Mouse (Mus musculus) adrenal gland, adult 2 months (tissue): ENCODE results near the gene Vmn2r120. TPM values are rescaled to one million over a fixed set of nuclear protein-coding genes. Genes with fewer than 3 reads are reported as not detected.
"Not testable (repeated sequence)": the region's sequence is repeated elsewhere in the genome, so short reads cannot be mapped to it uniquely, and the experiment has no call there.

ENCODE experiments used
- DNase-seq: peaks from one replicate; pipeline ENCODE4 v3.0.0; 2021
- long read RNA-seq: library from polyadenylated mRNA; stranded (forward); transcript quantifications from one replicate; pipeline ENCODE4 v2.0.0, GENCODE M21; 2021
- polyA plus RNA-seq: library from polyadenylated mRNA; depleted of rRNA; stranded (reverse); fragments of >200 nt; gene quantifications from 2 replicates; pipeline ENCODE4 v1.2.3, GENCODE M21; 2012; rRNA removed
- total RNA-seq, 2 experiments: library from RNA; stranded (reverse); gene quantifications; 2 replicates each; pipeline ENCODE4 v1.2.3; 2021

Gene Vmn2r120
- total RNA-seq (not detected), polyA plus RNA-seq (not detected in 2 replicates)
- long read RNA-seq: 0 reads

GRCm38 (mm10) chr17:57545405-57545804, at the start of gene Vmn2r120:
Gene Vmn2r120 (minus strand): TSS chr17:57545505.
- no peak for DNase-seq

- not testable (repeated sequence) for DNase-seq
These were observed 42.0 kb upstream of the Vmn2r120 start for GRCm38 (mm10) chr17:57587273-57587672.

GRCm38 (mm10) chr17:57574075-57574705, 28.9 kb upstream of the Vmn2r120 start:
- DNase-seq: no peak

Other genes with a start within 250 kb of the Vmn2r120 start
- gene Adgre1, start 186.8 kb downstream of the Vmn2r120 start, total RNA-seq: 1 to 10 TPM; 7.7 to 9.3 TPM
- gene Adgre1, start 186.8 kb downstream of the Vmn2r120 start, polyA plus RNA-seq: 3.5 and 4.0 TPM in 2 replicates
- gene Gm21834, start 196.7 kb upstream of the Vmn2r120 start, total RNA-seq: not detected
- not detected in 2 replicates for gene Gm21834, start 196.7 kb upstream of the Vmn2r120 start, polyA plus RNA-seq
- not detected for gene Cntnap5c, start 224.1 kb upstream of the Vmn2r120 start, total RNA-seq
- not detected in 2 replicates for gene Cntnap5c, start 224.1 kb upstream of the Vmn2r120 start, polyA plus RNA-seq